Mouse (Mus musculus) neural tube, embryonic 14.5 days (tissue): Measurements from ENCODE around the gene Crk. TPM values are rescaled to one million over a fixed set of nuclear protein-coding genes. Genes with fewer than 3 reads are reported as not detected.
A peak's percentile ranks its signal among the peaks of the same experiment; 100 is the strongest.

Experiments used
- ATAC-seq: fragments of 200-750 bp; cut with Nextera tagmentation; 2 replicates; pipeline ENCODE4 v1.8.0; 2017; ENCODE audit warnings: low read depth, mild to moderate bottlenecking, moderate TSS enrichment, moderate library complexity
- H3K27ac ChIP-seq: fragments of 300-500 bp; sonication (generic); 2 replicates; pipeline ENCODE4 v1.5.1; 2014; ENCODE audit warnings: low read depth, mild to moderate bottlenecking, control low read depth, low read length, moderate library complexity, mixed read lengths
- H3K27me3 ChIP-seq: fragments of 300-500 bp; sonication (generic); 2 replicates; pipeline ENCODE4 v1.6.1; 2014; ENCODE audit warnings: low read length; ENCODE audit not compliant: control insufficient read depth, insufficient read depth
- H3K36me3 ChIP-seq: fragments of 300-500 bp; sonication (generic); 2 replicates; pipeline ENCODE4 v1.6.1; 2014; ENCODE audit warnings: low read length, mixed read lengths; ENCODE audit not compliant: control insufficient read depth, insufficient read depth
- H3K4me1 ChIP-seq: fragments of 300-500 bp; sonication (generic); 2 replicates; pipeline ENCODE4 v1.6.1; 2014; ENCODE audit warnings: low read length; ENCODE audit not compliant: control insufficient read depth, insufficient read depth
- H3K4me2 ChIP-seq: fragments of 300-500 bp; sonication (generic); 2 replicates; pipeline ENCODE4 v1.6.1; 2014; ENCODE audit warnings: mild to moderate bottlenecking, low read depth, low read length, control low read depth
- H3K4me3 ChIP-seq: fragments of 300-500 bp; sonication (generic); 2 replicates; pipeline ENCODE4 v1.5.1; 2014; ENCODE audit warnings: low read depth, low read length, control low read depth, mixed read lengths
- H3K9ac ChIP-seq: fragments of 300-500 bp; sonication (generic); replicated peaks from 2 replicates; pipeline ENCODE4 v1.6.1; 2014; ENCODE audit warnings: low read depth, mild to moderate bottlenecking, control low read depth, low read length, mixed read lengths
- H3K9me3 ChIP-seq: fragments of 300-500 bp; sonication (generic); 2 replicates; pipeline ENCODE4 v1.6.1; 2016; ENCODE audit warnings: low read length; ENCODE audit not compliant: control insufficient read depth
- WGBS: fragments of 180-500 bp; shearing (Covaris S2); extraction: QIAGEN DNeasy Blood & Tissue Kit; methylation state at CpG from one replicate; pipeline ENCODE4 v1.1.7; 2014; 5-methylcytosine and 5-hydroxymethylcytosine counted together
- polyA plus RNA-seq: library from polyadenylated mRNA; unstranded; fragments of >200 nt; fragmentation: Nextera tagmentation; extraction: Ambion mirVana; gene quantifications from 2 replicates; pipeline ENCODE4 v1.2.1, GENCODE M21; 2014

Gene Crk
- polyA plus RNA-seq: 96.5 and 120 TPM in 2 replicates

- Histone ChIP-seq H3K9ac (peak within 1 kb of the TSS; percentile 93), H3K27ac (peak within 1 kb of the TSS; percentile 95), H3K4me3 (peak within 1 kb of the TSS; percentile 96), H3K4me2 (peak within 1 kb of the TSS; percentile 67), H3K9me3 (no peaks in the 10 kb centered on the region), H3K4me1 (peaks cover 17% of the 10 kb centered on the region), H3K36me3 (0 out of 2 replicates have a peak, but pooled peaks cover 4% of the 10 kb centered on the region), H3K27me3 (no peaks in the 10 kb centered on the region)
- ATAC-seq: peak; percentile 97
- under 1% methylated on average over 55 of the region's 55 CpGs for WGBS
Observed at GRCm38 (mm10) chr11:75678747-75679438, at the start of gene Crk. Gene Crk (plus strand): TSS chr11:75679259.

GRCm38 (mm10) chr11:75630098-75630497 lies 49.0 kb upstream of the Crk start:
- Histone ChIP-seq H3K27ac (peak overlapping the region; percentile 78), H3K36me3 (peaks cover 42% of the 10 kb centered on the region), H3K9me3 (no peaks in the 10 kb centered on the region), H3K9ac (peak overlapping the region; percentile 65), H3K4me3 (peak overlapping the region; percentile 69), H3K4me2 (peak overlapping the region; percentile 71), H3K27me3 (no peaks in the 10 kb centered on the region), H3K4me1 (peaks cover 10% of the 10 kb centered on the region)
- no peak for ATAC-seq
- WGBS: 10% methylated on average over 5 of the region's 5 CpGs

GRCm38 (mm10) chr11:75630645-75631229 lies 48.3 kb upstream of the Crk start, which contains the start of gene Inpp5k:
Gene Inpp5k (plus strand): TSS chr11:75630988.
- no peaks in the 10 kb centered on the region for H3K9me3 ChIP-seq
- H3K36me3 ChIP-seq: peaks cover 36% of the 10 kb centered on the region
- peak within 1 kb of the TSS; percentile 71 for H3K4me2 ChIP-seq
- H3K27ac ChIP-seq: peak within 1 kb of the TSS; percentile 78
- peaks cover 10% of the 10 kb centered on the region for H3K4me1 ChIP-seq
- under 1% methylated on average over 53 of the region's 53 CpGs for WGBS
- peak within 1 kb of the TSS; percentile 69 for H3K4me3 ChIP-seq
- peak; percentile 99 for ATAC-seq
- H3K9ac ChIP-seq: peak within 1 kb of the TSS; percentile 65
- H3K27me3 ChIP-seq: no peaks in the 10 kb centered on the region

- no peaks in the 10 kb centered on the region for H3K9me3 ChIP-seq
- H3K9ac ChIP-seq: peak overlapping the region; percentile 54
- 14% methylated on average over 13 of the region's 13 CpGs for WGBS
- H3K36me3 ChIP-seq: peaks cover 29% of the 10 kb centered on the region
- no peak for ATAC-seq
- H3K4me3 ChIP-seq: peak overlapping the region; percentile 69
- H3K27me3 ChIP-seq: no peaks in the 10 kb centered on the region
- H3K4me2 ChIP-seq: peak overlapping the region; percentile 71
- H3K27ac ChIP-seq: no peak overlapping the region
- peaks cover 10% of the 10 kb centered on the region for H3K4me1 ChIP-seq
Observed at GRCm38 (mm10) chr11:75631561-75632225, 47.4 kb upstream of the Crk start.

- ATAC-seq: no peak
- H3K4me1 ChIP-seq: peaks cover 10% of the 10 kb centered on the region
- H3K27ac ChIP-seq: no peak overlapping the region
- peaks cover 23% of the 10 kb centered on the region; the same call in 1 of the 2 replicates for H3K36me3 ChIP-seq
- no peak overlapping the region for H3K4me2 ChIP-seq
- H3K4me3 ChIP-seq: no peak overlapping the region
- H3K9ac ChIP-seq: no peak overlapping the region
- H3K9me3 ChIP-seq: no peaks in the 10 kb centered on the region
- 85% methylated on average over 5 of the region's 5 CpGs for WGBS
- H3K27me3 ChIP-seq: no peaks in the 10 kb centered on the region
Observed at GRCm38 (mm10) chr11:75632921-75633320, 46.1 kb upstream of the Crk start.

- Histone ChIP-seq H3K27ac (no peak overlapping the region), H3K9me3 (no peaks in the 10 kb centered on the region), H3K9ac (no peak overlapping the region), H3K4me1 (peaks cover 10% of the 10 kb centered on the region), H3K4me2 (no peak overlapping the region), H3K27me3 (no peaks in the 10 kb centered on the region), H3K4me3 (no peak overlapping the region), H3K36me3 (peaks cover 19% of the 10 kb centered on the region; the same call in 1 of the 2 replicates)
- WGBS: 86% methylated on average over 3 of the region's 3 CpGs
- ATAC-seq: no peak
Observed at GRCm38 (mm10) chr11:75634801-75635200, 44.3 kb upstream of the Crk start.

GRCm38 (mm10) chr11:75635315-75635714 lies 43.7 kb upstream of the Crk start:
- Histone ChIP-seq H3K27me3 (no peaks in the 10 kb centered on the region), H3K9ac (no peak overlapping the region), H3K27ac (no peak overlapping the region), H3K4me3 (no peak overlapping the region), H3K4me1 (peaks cover 10% of the 10 kb centered on the region), H3K9me3 (no peaks in the 10 kb centered on the region), H3K36me3 (peaks cover 21% of the 10 kb centered on the region; the same call in 1 of the 2 replicates), H3K4me2 (no peak overlapping the region)
- no peak for ATAC-seq
- 81% methylated on average over 11 of the region's 11 CpGs for WGBS

GRCm38 (mm10) chr11:75643323-75643722 lies 35.7 kb upstream of the Crk start:
- H3K36me3 ChIP-seq: 0 out of 2 replicates have a peak, but pooled peaks cover 5% of the 10 kb centered on the region

More at GRCm38 (mm10) chr11:75643323-75643722, 35.7 kb upstream of the Crk start:
- no peak overlapping the region for H3K4me3 ChIP-seq
- H3K27me3 ChIP-seq: no peaks in the 10 kb centered on the region
- 79% methylated on average over 5 of the region's 5 CpGs for WGBS
- H3K9me3 ChIP-seq: no peaks in the 10 kb centered on the region
- H3K4me2 ChIP-seq: no peak overlapping the region
- no peaks in the 10 kb centered on the region for H3K4me1 ChIP-seq
- ATAC-seq: no peak
- H3K27ac ChIP-seq: no peak overlapping the region
- H3K9ac ChIP-seq: no peak overlapping the region
